Mouse (Mus musculus) mouse trophoblast stem cell (cell line): ENCODE measurements around the gene Golph3l.
"Not testable (repeated sequence)": the region's sequence is repeated elsewhere in the genome, so short reads cannot be mapped to it uniquely, and the experiment has no call there.

Source experiments
- in situ Hi-C, 2 experiments: fragments of 300-500 bp; cut with MseI, MboI; formaldehyde crosslinking; loops; 2 replicates in 1 of 2; 3 replicates in 1 of 2; pipeline ENCODE4 v1.15.1; 2025

The Golph3l gene

DNA sequence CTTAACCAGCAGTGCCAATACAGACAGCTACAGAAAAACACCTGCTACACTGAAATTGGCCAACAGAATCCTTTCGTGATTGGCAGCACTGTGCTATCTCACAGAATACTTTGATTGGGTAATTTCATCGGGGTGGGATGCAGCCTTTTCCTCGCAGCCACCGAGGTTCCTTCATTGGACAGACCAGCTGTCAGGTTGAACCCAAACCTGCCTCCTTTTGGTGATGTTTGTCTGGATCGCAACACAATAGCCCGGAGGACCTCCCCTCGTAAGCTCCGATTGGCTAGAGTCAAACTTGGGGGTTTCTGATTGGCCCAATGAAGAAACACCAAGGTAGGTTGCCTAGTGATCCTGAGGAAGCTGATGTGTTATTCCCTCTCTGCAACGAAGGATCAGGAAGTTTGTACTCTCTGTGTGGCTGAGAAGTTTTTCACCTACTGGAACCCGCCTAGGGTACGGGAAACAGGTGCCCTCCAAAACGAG lies at the start of gene Golph3l:
Gene Golph3l, plus strand, starts transcription at position 331 of the 483 bp plus-strand sequence.
- in situ Hi-C loops: no loop called here

DNA sequence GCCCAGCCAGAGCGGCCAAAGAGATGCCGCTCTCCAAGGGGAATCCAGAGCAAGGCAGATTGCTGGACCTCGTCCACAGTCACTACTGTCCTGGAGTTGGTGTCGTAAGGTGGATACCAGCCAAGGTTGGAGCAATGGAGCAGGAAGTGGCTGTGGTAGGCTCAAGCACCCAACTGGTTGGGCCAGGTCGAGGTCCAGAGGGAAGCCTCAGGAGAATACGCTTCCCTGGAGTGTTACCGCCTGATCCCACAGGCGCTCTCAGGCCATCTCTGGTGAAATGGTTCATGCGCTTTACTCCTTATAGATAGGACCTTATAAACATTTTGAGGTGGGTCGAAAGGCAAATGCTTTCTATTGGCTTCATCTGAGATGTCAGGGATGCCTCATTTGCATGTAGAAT lies 49.8 kb upstream of the Golph3l start:
- in situ Hi-C loops: no loop called here

- in situ Hi-C loops: no loop called here
These were observed 48.9 kb upstream of the Golph3l start for GRCm38 (mm10) chr3:95539837-95540236.

DNA sequence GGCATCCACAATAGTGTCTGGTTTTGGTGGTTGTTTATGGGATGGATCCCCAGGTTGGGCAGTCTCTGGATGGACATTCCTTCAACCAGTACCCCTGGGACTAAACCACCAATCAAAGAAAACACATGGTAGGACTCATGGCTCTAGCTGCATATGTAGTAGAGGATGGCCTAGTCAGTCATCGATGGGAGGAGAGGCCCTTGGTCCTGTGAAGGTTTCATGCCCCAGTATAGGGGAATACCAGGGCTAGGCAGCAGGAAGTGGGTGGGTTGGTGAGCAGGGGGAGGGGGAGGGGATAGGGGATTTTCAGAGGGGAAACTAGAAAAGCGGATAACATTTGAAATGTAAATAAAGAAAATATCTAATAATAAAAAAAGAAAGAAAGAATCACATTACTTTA lies 47.5 kb upstream of the Golph3l start:
- in situ Hi-C loops: not testable (repeated sequence)

DNA sequence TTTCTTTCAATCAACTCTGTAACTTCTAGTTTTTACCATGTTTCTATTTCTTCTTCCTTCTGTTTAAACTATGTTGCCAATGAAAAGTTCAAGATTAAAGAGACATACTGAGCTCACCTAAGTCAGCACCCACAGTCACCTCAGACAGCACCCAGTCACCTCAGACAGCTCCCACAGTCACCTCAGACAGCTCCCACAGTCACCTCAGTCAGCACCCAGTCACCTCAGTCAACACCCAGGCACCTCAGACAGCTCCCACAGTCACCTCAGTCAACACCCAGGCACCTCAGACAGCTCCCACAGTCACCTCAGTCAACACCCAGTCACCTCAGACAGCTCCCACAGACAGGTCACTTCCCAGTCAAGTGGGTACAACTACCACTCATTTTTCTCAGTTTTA lies 46.6 kb upstream of the Golph3l start:
- in situ Hi-C loops: no loop called here

GRCm38 (mm10) chr3:95542981-95543380 lies 45.8 kb upstream of the Golph3l start:
- in situ Hi-C loops: no loop called here

- in situ Hi-C loops: no loop called here
These were observed 38.6 kb upstream of the Golph3l start for GRCm38 (mm10) chr3:95550176-95550575.

- in situ Hi-C loops: no loop called here
These were observed 34.7 kb upstream of the Golph3l start for GRCm38 (mm10) chr3:95553986-95554385.

DNA sequence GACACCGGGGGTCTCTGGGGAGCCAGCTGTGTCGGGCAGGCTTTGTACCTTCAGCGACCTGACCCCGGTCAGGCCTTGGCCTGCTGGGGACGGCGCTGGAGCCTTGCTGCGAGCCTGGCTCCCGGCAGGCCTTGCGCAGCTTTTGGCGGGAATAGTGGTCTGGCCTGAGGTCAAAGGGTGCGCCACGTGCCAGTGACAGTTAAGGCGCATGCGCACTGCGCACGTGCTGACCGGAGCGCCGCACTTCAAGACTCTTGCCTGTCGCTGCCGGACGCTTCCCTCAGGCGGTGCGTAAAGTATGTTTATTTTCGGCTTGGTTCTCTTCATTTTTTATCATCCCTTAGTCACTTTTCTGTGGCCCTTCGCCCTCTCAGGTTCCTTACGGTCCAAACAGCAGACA lies 29.3 kb upstream of the Golph3l start, which contains the start of gene Hormad1:
Gene Hormad1, plus strand, starts transcription at position 241 of the 400 bp plus-strand sequence.
- in situ Hi-C loops: no loop called here

DNA sequence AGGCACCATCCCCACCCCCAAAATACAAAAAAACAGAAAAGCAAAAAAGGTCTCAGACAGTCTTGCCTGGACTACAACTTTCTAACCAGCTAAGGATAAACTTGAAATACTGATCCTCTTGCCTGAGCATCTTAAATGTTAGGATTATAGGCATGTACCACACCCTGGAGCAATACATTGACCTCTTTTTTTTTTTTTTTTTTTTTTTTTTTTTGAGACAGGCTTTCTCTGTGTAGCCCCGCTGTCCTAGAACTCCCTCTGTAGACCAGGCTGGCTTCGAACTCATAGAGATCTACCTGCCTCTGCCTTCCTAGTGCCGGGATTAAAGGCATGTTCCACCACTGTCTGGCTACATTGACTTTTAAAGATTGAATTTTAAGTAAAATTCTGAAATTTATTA lies 28.0 kb upstream of the Golph3l start:
- in situ Hi-C loops: no loop called here

- in situ Hi-C loops: no loop called here
These were observed 26.9 kb upstream of the Golph3l start for GRCm38 (mm10) chr3:95561826-95562225.

- in situ Hi-C loops: no loop called here
These were observed 19.1 kb upstream of the Golph3l start for GRCm38 (mm10) chr3:95569585-95569984.

DNA sequence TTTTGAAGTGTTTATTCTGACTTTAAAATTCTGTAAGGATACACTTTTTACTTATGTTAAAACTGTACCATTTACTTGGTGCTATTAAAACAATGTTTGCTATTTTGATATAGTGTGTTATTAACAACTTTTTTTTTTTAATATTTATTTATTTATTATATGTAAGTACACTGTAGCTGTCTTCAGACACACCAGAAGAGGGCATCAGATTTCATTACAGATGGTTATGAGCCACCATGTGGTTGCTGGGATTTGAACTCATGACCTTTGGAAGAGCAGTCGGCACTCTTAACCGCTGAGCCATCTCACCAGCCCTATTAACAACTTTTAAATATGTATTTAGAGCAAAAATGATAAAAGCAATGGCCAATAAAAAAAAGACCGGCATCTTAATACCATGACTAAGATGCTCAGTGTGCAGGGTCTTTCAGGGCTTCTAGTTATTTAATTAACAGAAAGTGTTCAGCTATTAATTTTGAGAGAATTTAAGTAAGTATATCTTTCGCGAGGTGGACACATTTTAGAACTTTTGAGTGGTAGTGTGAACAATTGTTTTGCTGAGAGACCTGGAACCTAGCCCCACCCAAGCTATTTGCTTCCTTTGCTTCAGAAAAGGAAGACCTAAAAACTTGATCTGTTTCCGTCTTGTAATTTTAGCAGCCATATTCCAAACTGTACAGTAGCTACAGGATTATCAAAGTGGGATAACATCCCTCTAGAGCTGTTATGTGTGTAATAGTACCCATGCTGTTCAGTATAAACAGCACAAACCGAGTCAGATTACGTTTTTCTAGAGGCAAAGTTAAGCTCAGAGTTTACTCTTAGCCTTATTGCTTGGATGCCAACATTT lies 755 bp upstream of the Golph3l start:
- in situ Hi-C loops: no loop called here

- in situ Hi-C loops: no loop called here
These were observed 10.0 kb downstream of the Golph3l start for GRCm38 (mm10) chr3:95598734-95599133.

DNA sequence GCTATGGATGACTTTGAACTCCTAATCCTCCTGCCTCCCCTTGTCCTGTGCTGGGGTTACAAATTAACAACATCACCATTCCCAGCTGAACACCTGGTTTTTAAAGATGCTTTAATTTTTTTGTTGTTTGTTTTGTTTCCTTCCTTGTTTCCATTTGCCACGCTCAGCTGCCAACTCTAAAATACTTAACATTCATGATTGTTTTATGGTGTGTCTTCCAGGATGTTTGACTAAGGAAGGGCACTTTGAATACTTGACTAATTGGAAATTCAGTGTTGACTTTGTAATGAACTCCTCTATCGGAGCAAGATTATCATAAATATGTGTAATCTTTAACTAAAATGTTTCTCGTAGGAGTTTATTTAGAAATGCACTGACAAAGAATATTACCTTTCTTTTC lies 12.6 kb downstream of the Golph3l start:
- in situ Hi-C loops: no loop called here

- in situ Hi-C loops: no loop called here
These were observed 17.4 kb downstream of the Golph3l start for GRCm38 (mm10) chr3:95606096-95606495.

DNA sequence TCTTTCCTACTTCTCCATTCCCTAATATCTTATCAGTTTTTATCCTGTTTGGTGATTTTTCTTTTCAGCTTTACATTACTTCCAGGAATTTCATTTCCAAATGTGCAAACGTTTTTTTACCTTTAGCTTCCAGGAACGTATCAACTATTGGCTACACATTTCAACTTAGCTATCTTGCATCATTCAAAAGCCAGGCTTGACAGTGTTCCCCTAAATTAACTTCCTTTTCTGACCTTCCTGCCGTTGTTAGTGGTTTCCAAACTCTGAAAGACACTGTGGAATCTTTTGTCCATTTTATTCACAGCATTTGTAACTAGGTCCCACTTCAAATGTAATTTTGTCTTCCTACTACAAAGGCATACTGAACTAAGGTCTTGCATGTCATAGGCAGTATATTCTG lies 20.5 kb downstream of the Golph3l start:
- in situ Hi-C loops: no loop called here

DNA sequence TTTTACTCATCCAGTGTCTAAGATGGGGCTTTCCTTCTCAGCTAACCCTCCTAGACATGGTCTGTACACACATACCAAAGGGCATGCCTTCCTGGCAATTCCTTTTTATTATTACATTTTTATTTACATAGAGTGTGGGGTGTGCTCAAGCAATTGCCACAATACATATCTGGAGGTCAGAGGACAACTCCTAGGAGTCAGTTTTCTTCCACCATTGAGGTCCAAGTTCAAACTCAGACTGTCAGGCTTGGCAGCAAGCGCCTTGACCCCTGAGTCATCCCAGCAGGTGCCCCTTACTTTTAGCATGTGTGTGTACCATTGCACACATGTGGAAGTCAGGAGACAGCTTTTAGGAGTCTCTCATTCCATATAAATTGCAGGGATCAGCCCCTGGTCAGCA lies 25.3 kb downstream of the Golph3l start:
- in situ Hi-C loops: no loop called here

- in situ Hi-C loops: no loop called here
These were observed 29.8 kb downstream of the Golph3l start for GRCm38 (mm10) chr3:95618511-95618910.

GRCm38 (mm10) chr3:95621241-95621640 lies 32.5 kb downstream of the Golph3l start:
- in situ Hi-C loops: no loop called here

GRCm38 (mm10) chr3:95622421-95622820 lies 33.7 kb downstream of the Golph3l start:
- in situ Hi-C loops: not testable (repeated sequence)

DNA sequence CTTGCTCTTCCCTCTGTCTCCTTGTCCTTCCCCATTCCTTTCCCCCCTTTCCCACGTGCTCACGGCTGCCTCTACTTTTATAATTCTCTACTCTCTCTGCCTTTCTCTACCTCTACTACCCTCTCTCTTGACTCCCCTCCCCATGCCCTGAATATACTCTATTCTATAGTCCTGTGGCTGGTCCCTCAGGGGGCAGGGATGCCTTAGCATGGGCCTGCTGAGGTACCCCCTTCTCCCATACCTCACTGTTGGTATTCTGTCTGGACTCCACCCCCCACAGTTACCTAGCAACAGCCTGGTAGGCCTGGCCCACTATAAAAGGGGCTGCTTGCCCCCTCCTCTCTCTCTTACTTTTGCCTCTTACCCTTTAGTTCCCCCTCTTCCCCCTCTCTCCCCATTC lies 34.8 kb downstream of the Golph3l start:
- in situ Hi-C loops: no loop called here

- in situ Hi-C loops: not testable (repeated sequence)
These were observed 35.3 kb downstream of the Golph3l start for GRCm38 (mm10) chr3:95623991-95624515.
